Mouse (Mus musculus) pancreas, adult 10 weeks (tissue): ENCODE results near the gene Gdf15. TPM values are rescaled to one million over a fixed set of nuclear protein-coding genes. Genes with fewer than 3 reads are reported as not detected.

ENCODE experiments used
- polyA plus RNA-seq: library from polyadenylated mRNA; stranded (reverse); fragments of 350-450 nt; fragmentation: Illumina TruSeq; extraction: RNeasy Lipid Tissue Mini Kit (QIAGEN cat#74804); gene quantifications from one replicate; pipeline ENCODE4 v1.2.3, GENCODE M21; 2015; ENCODE audit warnings: low read depth, low replicate concordance; ENCODE audit not compliant: insufficient read depth

Gene Gdf15
- 0.61 TPM for polyA plus RNA-seq

DNA sequence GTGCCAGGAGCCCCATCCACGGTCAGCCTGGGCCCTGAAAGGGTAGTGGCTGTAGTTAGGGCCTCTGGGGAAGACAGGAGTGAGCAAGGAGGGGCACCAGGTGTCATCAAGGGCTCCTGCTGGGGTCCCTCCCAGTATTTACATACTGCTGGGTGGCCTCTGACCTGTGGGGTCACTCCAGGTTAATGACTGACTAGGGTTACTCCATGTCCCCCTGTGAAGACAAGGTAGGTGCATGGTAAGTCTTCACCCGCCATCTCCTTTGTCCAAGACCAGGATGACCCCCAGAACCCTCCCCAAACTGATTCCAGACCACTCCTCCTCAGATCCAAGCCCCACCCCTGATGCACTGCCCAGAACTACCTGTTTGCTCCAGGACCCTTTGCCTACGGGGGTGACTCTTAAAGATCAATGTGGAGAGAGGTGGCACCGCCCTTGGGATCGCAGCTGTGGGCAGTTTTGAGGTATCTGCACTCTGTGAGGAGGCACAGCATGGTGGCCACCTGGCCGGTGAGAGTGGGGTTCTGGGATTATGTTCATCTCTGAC is at the start of gene Gdf15:
TSS of gene Gdf15 (minus strand) at position 111 of the 547 bp plus-strand sequence.

DNA sequence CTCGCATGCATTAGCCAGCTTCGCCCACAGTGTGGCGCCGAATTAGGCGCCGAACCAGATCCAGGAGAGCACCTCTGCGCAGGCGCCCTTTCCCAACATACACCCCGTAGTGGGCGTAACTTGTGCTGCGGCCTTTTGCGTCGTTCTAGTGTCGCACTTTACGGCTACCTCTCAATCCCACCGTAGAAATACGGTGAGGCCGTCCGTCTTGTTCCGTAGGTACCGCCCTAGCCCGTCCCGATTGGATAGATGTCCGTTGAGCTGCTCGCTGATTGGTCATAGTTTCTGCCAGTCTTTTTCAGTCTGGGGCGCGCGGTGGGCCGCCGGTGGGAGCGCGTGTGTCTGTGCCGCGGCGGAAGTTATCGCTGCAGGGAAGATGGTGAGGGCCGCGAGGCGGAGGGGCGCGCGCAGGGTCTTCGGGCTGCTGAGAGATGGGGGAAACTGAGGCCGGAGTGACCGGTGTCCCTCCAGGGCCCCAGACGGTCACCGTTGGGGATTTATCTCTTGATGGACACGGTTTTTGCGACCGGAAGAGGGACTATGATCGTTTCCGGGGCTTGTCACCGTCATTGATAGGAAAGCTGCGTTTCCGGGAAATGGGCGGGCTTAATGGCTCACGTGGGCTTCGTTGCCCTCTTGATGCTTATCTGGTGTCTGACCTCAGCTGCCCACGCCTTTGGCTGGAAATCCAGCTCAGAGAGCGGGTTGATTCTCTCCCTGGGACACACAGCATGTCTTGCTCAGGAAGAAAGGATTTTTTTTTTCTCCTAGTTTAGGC is 41.0 kb upstream of the Gdf15 start, which contains the start of gene Lsm4:
TSS of gene Lsm4 (plus strand) at position 170 of the 778 bp plus-strand sequence.

DNA sequence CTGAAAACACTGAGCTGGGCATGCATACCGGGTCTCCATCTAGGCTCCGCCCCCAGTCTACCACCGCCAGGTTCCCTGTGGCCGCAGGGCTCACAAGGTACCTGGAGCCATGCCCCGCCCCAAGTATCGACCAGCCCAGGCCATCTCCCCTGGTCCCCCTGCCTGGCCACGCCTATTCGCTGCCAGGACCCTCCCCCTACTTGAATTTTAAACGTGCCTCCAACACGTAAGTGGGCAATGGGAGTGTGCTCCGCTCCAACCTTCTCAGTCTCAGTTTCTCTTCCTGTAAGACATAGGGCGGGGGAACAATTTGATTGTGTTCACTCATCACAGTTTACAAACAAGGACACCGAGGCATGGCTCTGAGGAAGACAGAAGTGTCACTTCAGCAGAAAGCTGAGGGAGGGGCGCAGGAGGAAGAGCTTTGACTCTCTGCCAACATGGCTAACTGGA is 28.0 kb upstream of the Gdf15 start, which contains the start of gene Pgpep1:
TSS of gene Pgpep1 (minus strand) at position 116 of the 453 bp plus-strand sequence.

DNA sequence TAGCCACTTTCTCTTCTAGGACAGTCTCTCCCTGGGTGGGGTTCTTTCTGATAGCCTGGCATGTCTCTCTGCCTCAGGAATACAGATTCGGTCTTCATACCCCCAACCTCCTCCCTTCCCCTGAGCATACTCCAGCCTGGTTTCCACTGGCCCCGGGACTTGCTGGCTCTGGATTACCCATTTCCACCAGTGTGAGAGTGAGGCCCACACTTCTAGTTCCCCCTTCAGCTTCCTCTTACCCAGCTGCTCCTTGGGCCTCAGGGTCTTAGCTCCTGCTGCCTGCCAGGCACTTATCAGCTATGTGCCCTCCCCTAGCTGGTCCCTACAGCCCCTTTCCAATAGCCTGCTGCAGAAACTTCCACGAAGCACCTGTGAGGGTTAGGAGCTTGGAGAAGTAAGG is 16.4 kb downstream of the Gdf15 start, which contains the start of gene Lrrc25:
TSS of gene Lrrc25 (plus strand) at position 262 of the 400 bp plus-strand sequence.

DNA sequence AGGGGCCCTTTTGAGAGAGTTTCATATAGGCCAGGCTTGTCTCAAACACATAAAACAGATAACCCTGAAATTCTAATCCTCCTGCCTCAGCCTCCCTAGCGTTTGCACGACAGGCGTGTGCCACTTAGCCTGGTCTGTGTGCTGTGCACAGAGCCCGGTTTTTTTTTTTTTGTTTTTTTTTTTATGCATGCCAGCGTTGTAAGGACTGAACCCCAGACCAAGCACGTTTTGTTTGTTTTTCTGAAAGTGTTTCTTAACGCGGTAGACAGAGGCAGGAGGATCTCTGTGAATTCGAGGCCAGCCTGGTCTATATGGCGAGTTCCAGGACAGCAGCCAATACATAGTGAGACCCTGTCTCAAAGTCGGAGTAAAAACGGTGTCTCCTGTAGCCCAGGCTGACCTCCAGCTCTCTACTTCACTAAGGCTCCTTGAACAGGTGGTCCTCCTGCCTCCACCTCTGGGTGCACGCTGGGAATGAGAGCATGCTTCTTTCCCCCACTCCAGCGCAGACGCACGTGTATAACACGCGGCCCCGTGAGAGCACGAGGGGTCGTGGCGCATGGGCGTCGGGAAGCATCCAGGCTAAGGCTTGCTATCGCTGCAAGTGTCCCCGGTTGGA is 23.4 kb downstream of the Gdf15 start, which contains the start of gene Ssbp4:
TSS of gene Ssbp4 (minus strand) at position 124 of the 619 bp plus-strand sequence.

DNA sequence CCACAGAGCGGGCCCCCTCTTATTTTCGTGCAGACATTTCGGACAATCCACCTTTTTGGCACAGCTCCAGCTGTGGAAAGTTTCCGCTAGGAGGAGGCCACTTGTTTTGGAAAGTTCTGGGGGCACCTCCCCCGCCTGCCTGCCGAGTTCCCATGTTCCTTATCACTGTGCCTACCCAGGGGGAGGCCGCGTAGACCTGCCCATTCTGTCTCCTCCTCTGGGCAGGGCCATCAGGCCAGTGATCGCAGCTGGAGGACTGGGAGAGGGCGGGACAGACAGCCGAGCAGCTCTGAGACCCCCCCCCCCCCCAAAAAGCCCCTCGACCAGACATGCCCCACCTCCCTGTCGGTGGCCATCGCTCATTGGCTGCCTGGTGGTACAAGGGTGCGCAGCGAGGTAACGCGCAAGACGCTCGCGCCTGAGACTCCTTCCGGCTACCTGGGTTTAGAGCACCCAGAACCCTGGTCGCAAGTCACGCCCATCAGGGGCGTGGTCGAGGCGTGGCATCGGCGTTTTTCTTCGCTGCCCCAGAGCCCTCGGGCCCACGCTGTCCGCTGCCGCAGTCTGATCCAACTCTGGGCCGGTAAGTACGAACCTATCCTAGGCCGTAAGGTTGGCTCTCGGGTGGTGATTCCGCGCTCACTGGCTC is 38.2 kb downstream of the Gdf15 start, which contains the start of gene Isyna1:
TSS of gene Isyna1 (plus strand) at position 413 of the 649 bp plus-strand sequence.

Other genes with a start within 250 kb of the Gdf15 start
- 6.0 TPM for gene Crtc1, start 192.9 kb downstream of the Gdf15 start, polyA plus RNA-seq
- 4.2 TPM for gene Klhl26, start 155.5 kb downstream of the Gdf15 start, polyA plus RNA-seq
- 3.6 TPM for gene Tmem59l, start 145.1 kb downstream of the Gdf15 start, polyA plus RNA-seq
- gene Crlf1, start 139.3 kb downstream of the Gdf15 start, polyA plus RNA-seq = 23.2 TPM
- gene Rex1bd, start 125.7 kb downstream of the Gdf15 start, polyA plus RNA-seq = 39.6 TPM
- gene Uba52, start 121.7 kb downstream of the Gdf15 start, polyA plus RNA-seq = 731 TPM
- 78.4 TPM for gene Fkbp8, start 104.7 kb downstream of the Gdf15 start, polyA plus RNA-seq
- gene Kxd1, start 104.5 kb downstream of the Gdf15 start, polyA plus RNA-seq = 14.3 TPM
- 6.0 TPM for gene Ell, start 93.0 kb downstream of the Gdf15 start, polyA plus RNA-seq
- 17.5 TPM for gene Isyna1, start 38.1 kb downstream of the Gdf15 start, polyA plus RNA-seq
- gene Ssbp4, start 23.6 kb downstream of the Gdf15 start, polyA plus RNA-seq = 22.8 TPM
- 2.3 TPM for gene Lrrc25, start 16.3 kb downstream of the Gdf15 start, polyA plus RNA-seq
- 8.6 TPM for gene Pgpep1, start 27.9 kb upstream of the Gdf15 start, polyA plus RNA-seq
- gene Lsm4, start 40.8 kb upstream of the Gdf15 start, polyA plus RNA-seq = 14.0 TPM
- 32.7 TPM for gene Jund, start 66.5 kb upstream of the Gdf15 start, polyA plus RNA-seq
- gene Iqcn, start 71.0 kb upstream of the Gdf15 start, polyA plus RNA-seq = not detected
- not detected for gene Gm3336, start 86.1 kb upstream of the Gdf15 start, polyA plus RNA-seq
- gene Pde4c, start 91.3 kb upstream of the Gdf15 start, polyA plus RNA-seq = 1.9 TPM
- 12.4 TPM for gene Rab3a, start 122.2 kb upstream of the Gdf15 start, polyA plus RNA-seq
- gene Mpv17l2, start 128.5 kb upstream of the Gdf15 start, polyA plus RNA-seq = 13.1 TPM
- gene Pik3r2, start 144.3 kb upstream of the Gdf15 start, polyA plus RNA-seq = 9.3 TPM
- 40.0 TPM for gene Mast3, start 172.6 kb upstream of the Gdf15 start, polyA plus RNA-seq
- gene Il12rb1, start 176.0 kb upstream of the Gdf15 start, polyA plus RNA-seq = not detected
- 18.1 TPM for gene Arrdc2, start 207.3 kb upstream of the Gdf15 start, polyA plus RNA-seq
- 1.6 TPM for gene Kcnn1, start 230.8 kb upstream of the Gdf15 start, polyA plus RNA-seq
- 9.8 TPM for gene Ccdc124, start 241.5 kb upstream of the Gdf15 start, polyA plus RNA-seq